Mouse (Mus musculus) brain, adult 2 months (tissue): Measurements from ENCODE around the gene Thpo.
A peak's percentile ranks its signal among the peaks of the same experiment; 100 is the strongest.

ENCODE experiments used
- DNase-seq: peaks from one replicate; pipeline ENCODE4 v3.0.0; 2011; ENCODE audit warnings: low read depth, low spot score

Thpo gene

GRCm38 (mm10) chr16:20703699-20704400 lies 30.5 kb downstream of the Thpo start:
- DNase-seq = no peak

- DNase-seq = no peak
These were observed 31.2 kb downstream of the Thpo start for GRCm38 (mm10) chr16:20703071-20703470.

GRCm38 (mm10) chr16:20702522-20702893 lies 31.8 kb downstream of the Thpo start:
- peak; percentile 78 for DNase-seq

- no peak for DNase-seq
These were observed 32.4 kb downstream of the Thpo start for GRCm38 (mm10) chr16:20701729-20702521.

GRCm38 (mm10) chr16:20701316-20701715 lies 33.0 kb downstream of the Thpo start:
- no peak for DNase-seq

- DNase-seq = peak; percentile 75
These were observed 34.3 kb downstream of the Thpo start for GRCm38 (mm10) chr16:20700036-20700435.

GRCm38 (mm10) chr16:20699266-20699665 lies 35.0 kb downstream of the Thpo start:
- DNase-seq = no peak

- DNase-seq = peak; percentile 96
These were observed 38.5 kb downstream of the Thpo start for GRCm38 (mm10) chr16:20695622-20696323.

- DNase-seq = peak; percentile 93
These were observed 39.5 kb downstream of the Thpo start for GRCm38 (mm10) chr16:20694781-20695180.

GRCm38 (mm10) chr16:20693111-20693701 lies 41.1 kb downstream of the Thpo start, which contains the start of gene Fam131a:
Fam131a (plus strand) TSS chr16:20693241.
- peak; percentile 98 for DNase-seq

- DNase-seq = no peak
These were observed 41.9 kb downstream of the Thpo start for GRCm38 (mm10) chr16:20692241-20692965.

GRCm38 (mm10) chr16:20691617-20692016 lies 42.7 kb downstream of the Thpo start:
- no peak for DNase-seq

GRCm38 (mm10) chr16:20690774-20691173 lies 43.5 kb downstream of the Thpo start:
- DNase-seq = no peak

GRCm38 (mm10) chr16:20677974-20678675 lies 56.2 kb downstream of the Thpo start:
- DNase-seq = peak; percentile 88

- no peak for DNase-seq
These were observed 56.9 kb downstream of the Thpo start for GRCm38 (mm10) chr16:20677380-20677779.

GRCm38 (mm10) chr16:20676702-20677101 lies 57.6 kb downstream of the Thpo start:
- DNase-seq = no peak

GRCm38 (mm10) chr16:20675213-20675612 lies 59.1 kb downstream of the Thpo start:
- no peak for DNase-seq
